Mouse (Mus musculus) MEL (cell line): ENCODE results near the gene Ctsf. TPM values are rescaled to one million over a fixed set of nuclear protein-coding genes. Genes with fewer than 3 reads are reported as not detected.

Experiments
- DNase-seq: peaks from one replicate; pipeline ENCODE4 v3.0.0; 2011; ENCODE audit warnings: low read depth, low spot score
- H3K27ac ChIP-seq: 2 replicates; pipeline ENCODE4 v1.5.1; 2012; ENCODE audit warnings: low read depth, mild to moderate bottlenecking, control low read depth, low read length, moderate library complexity; ENCODE audit not compliant: control insufficient read depth
- H3K27me3 ChIP-seq, 2 experiments: fragments of 150-350 bp in 1 of 2; sonication (generic) in 1 of 2; 2 replicates each; pipeline ENCODE4 v1.6.1; 2012; ENCODE audit warnings: low read length in 2 of 2, mild to moderate bottlenecking in 2 of 2, improper control_type of control experiment in 1 of 2, moderate library complexity in 1 of 2; ENCODE audit not compliant: insufficient read depth in 2 of 2, control insufficient read depth in 1 of 2
- H3K36me3 ChIP-seq, 2 experiments: 2 replicates each; pipeline ENCODE4 v1.6.1; 2012 to 2014; ENCODE audit warnings: low read length in 2 of 2, improper control_type of control experiment in 1 of 2, inconsistent platforms in 1 of 2, mild to moderate bottlenecking in 1 of 2; ENCODE audit not compliant: insufficient read depth in 2 of 2, control insufficient read depth in 1 of 2
- H3K4me1 ChIP-seq, 2 experiments: fragments of 150-350 bp in 1 of 2; sonication (generic) in 1 of 2; 2 replicates each; pipeline ENCODE4 v1.6.1; 2012; ENCODE audit warnings: low read length in 2 of 2, improper control_type of control experiment in 1 of 2, mild to moderate bottlenecking in 1 of 2; ENCODE audit not compliant: insufficient read depth in 2 of 2, control insufficient read depth in 1 of 2
- H3K4me3 ChIP-seq, 2 experiments: fragments of 150-350 bp in 1 of 2; sonication (generic) in 1 of 2; 2 replicates each; pipeline ENCODE4 v1.5.1; 2012; ENCODE audit warnings: low read depth in 2 of 2, low read length in 2 of 2, mild to moderate bottlenecking in 2 of 2, moderate library complexity in 2 of 2, control low read depth in 1 of 2, improper control_type of control experiment in 1 of 2; ENCODE audit not compliant: control insufficient read depth in 1 of 2, insufficient read depth in 1 of 2
- H3K79me2 ChIP-seq: 2 replicates; pipeline ENCODE4 v1.6.1; 2012; ENCODE audit warnings: mild to moderate bottlenecking, low read length, moderate library complexity; ENCODE audit not compliant: control insufficient read depth, poor library complexity, insufficient read depth
- H3K9ac ChIP-seq: 2 replicates; pipeline ENCODE4 v1.6.1; 2012; ENCODE audit warnings: low read depth, mild to moderate bottlenecking, control low read depth, low read length, moderate library complexity; ENCODE audit not compliant: control insufficient read depth, poor library complexity, severe bottlenecking
- H3K9me3 ChIP-seq: fragments of 150-350 bp; sonication (generic); replicated peaks from 2 replicates; pipeline ENCODE4 v1.6.1; 2012; ENCODE audit warnings: mild to moderate bottlenecking, low read length, improper control_type of control experiment, moderate library complexity; ENCODE audit not compliant: insufficient read depth
- BHLHE40 ChIP-seq: IDR thresholded peaks from 2 replicates; pipeline ENCODE4 v1.6.1; 2012; ENCODE audit warnings: low read depth, mild to moderate bottlenecking, inconsistent platforms, low read length, improper control_type of control experiment, borderline replicate concordance
- CTCF ChIP-seq, 3 experiments: IDR thresholded peaks in 2 of 3; conservative IDR thresholded peaks in 1 of 3; 2 replicates each; pipeline ENCODE4 v1.5.1; 2011 to 2012; ENCODE audit warnings: low read length in 3 of 3, low read depth in 2 of 3, mild to moderate bottlenecking in 2 of 3, improper control_type of control experiment in 1 of 3, inconsistent platforms in 1 of 3, mixed read lengths in 1 of 3, moderate library complexity in 1 of 3; ENCODE audit not compliant: control insufficient read depth in 1 of 3, insufficient read depth in 1 of 3, poor library complexity in 1 of 3, severe bottlenecking in 1 of 3
- E2F4 ChIP-seq: IDR thresholded peaks from 2 replicates; pipeline ENCODE4 v1.6.1; 2011; ENCODE audit warnings: low read depth, low read length, improper control_type of control experiment, borderline replicate concordance
- ELF1 ChIP-seq: IDR thresholded peaks from 2 replicates; pipeline ENCODE4 v1.6.1; 2014; ENCODE audit warnings: low read depth, mild to moderate bottlenecking, inconsistent platforms, low read length, improper control_type of control experiment, moderate library complexity
- ETS1 ChIP-seq: IDR thresholded peaks from 2 replicates; pipeline ENCODE4 v1.6.1; 2012; ENCODE audit warnings: low read depth, mild to moderate bottlenecking, inconsistent platforms, low read length, improper control_type of control experiment, moderate library complexity
- GATA1 ChIP-seq: IDR thresholded peaks from 2 replicates; pipeline ENCODE4 v1.6.1; 2011; ENCODE audit warnings: low read depth, low read length, improper control_type of control experiment
- POLR2AphosphoS2 ChIP-seq: IDR thresholded peaks from 2 replicates; pipeline ENCODE4 v1.6.1; 2011; ENCODE audit warnings: low read length, improper control_type of control experiment
- SMC3 ChIP-seq: IDR thresholded peaks from 2 replicates; pipeline ENCODE4 v1.6.1; 2011; ENCODE audit warnings: low read depth, low read length, improper control_type of control experiment
- UBTF ChIP-seq: IDR thresholded peaks from 2 replicates; pipeline ENCODE4 v1.6.1; 2012; ENCODE audit warnings: low read depth, mild to moderate bottlenecking, inconsistent platforms, low read length, improper control_type of control experiment, moderate library complexity, borderline replicate concordance; ENCODE audit not compliant: insufficient read depth
- USF1 ChIP-seq: IDR thresholded peaks from 2 replicates; pipeline ENCODE4 v1.6.1; 2014; ENCODE audit warnings: low read depth, mild to moderate bottlenecking, inconsistent platforms, low read length, improper control_type of control experiment, moderate library complexity
- ZKSCAN1 ChIP-seq: IDR thresholded peaks from 2 replicates; pipeline ENCODE4 v1.6.1; 2012; ENCODE audit warnings: low read depth, mild to moderate bottlenecking, inconsistent platforms, low read length, improper control_type of control experiment, moderate library complexity
- ZMIZ1 ChIP-seq: IDR thresholded peaks from 2 replicates; pipeline ENCODE4 v1.6.1; 2012; ENCODE audit warnings: low read depth, mild to moderate bottlenecking, inconsistent platforms, low read length, improper control_type of control experiment, moderate library complexity
- ZNF384 ChIP-seq: IDR thresholded peaks from 2 replicates; pipeline ENCODE4 v1.6.1; 2012; ENCODE audit warnings: low read depth, mild to moderate bottlenecking, inconsistent platforms, low read length, improper control_type of control experiment
- polyA plus RNA-seq, 2 experiments: library from polyadenylated mRNA; stranded (reverse) in 1 of 2; unstranded in 1 of 2; fragments of >175 nt in 1 of 2; fragments of >200 nt in 1 of 2; gene quantifications; 2 replicates each; pipeline versions ENCODE4 v1.2.1 to v1.2.4; 2012; ENCODE audit warnings: low replicate concordance in 2 of 2, low read depth in 1 of 2; ENCODE audit not compliant: insufficient read length in 2 of 2, insufficient read depth in 1 of 2, missing spikeins in 1 of 2
- total RNA-seq: library from RNA; depleted of rRNA; stranded (reverse); fragments of 300-350 nt; gene quantifications from 2 replicates; pipeline ENCODE4 v1.2.3, GENCODE M21; 2012

Gene Ctsf
- total and polyA plus RNA-seq, 3 experiments: not detected

DNA sequence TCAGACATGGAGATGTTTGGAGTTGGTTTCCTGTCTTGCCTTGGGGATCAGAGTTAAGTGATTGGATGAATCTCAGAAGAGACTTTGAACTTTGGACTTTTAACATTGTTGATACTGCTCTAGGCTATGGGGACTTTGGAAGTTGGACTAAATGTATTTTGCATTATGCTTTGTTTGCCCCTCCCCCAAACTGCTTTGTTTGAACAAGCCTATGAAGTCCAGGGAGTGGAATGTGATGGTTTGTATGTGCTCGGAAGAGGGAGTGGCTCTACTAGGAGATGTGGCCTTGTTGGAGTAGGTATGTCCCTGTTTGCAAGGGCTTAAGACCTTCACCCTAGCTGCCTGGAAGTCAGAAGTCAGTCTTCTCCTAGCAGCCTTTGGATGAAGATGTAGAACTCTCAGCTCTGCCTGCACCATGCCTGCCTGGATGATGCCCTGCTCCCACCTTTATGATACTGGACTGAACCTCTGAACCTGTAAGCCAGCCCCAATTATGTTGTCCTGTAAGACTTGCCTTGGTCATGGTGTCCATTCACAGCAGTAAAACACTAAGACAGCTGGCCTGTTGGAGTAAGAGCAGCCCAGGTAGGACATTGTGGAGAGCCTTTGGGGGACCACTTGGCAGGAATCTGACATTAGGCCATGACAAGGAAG is 37.6 kb upstream of the Ctsf start:
- Histone ChIP-seq H3K4me1 (no peaks in the 10 kb centered on the region; a peak in 2 of 4 replicates), H3K27ac (no peak overlapping the region)
- TF ChIP-seq UBTF (no peak), POLR2AphosphoS2 (no peak), GATA1 (no peak), USF1 (no peak), ZKSCAN1 (no peak), E2F4 (no peak), ZMIZ1 (no peak), BHLHE40 (no peak), CTCF (IDR thresholded peaks at IDR 0.05 in 2 of 3, conservative IDR thresholded peaks at IDR 0.05 in 1 of 3; ENCODE audit: control insufficient read depth in 1 of 3, insufficient read depth in 1 of 3, low read depth in 2 of 3, low read length in 3 of 3, poor library complexity in 1 of 3, severe bottlenecking in 1 of 3) (no peak)

DNA sequence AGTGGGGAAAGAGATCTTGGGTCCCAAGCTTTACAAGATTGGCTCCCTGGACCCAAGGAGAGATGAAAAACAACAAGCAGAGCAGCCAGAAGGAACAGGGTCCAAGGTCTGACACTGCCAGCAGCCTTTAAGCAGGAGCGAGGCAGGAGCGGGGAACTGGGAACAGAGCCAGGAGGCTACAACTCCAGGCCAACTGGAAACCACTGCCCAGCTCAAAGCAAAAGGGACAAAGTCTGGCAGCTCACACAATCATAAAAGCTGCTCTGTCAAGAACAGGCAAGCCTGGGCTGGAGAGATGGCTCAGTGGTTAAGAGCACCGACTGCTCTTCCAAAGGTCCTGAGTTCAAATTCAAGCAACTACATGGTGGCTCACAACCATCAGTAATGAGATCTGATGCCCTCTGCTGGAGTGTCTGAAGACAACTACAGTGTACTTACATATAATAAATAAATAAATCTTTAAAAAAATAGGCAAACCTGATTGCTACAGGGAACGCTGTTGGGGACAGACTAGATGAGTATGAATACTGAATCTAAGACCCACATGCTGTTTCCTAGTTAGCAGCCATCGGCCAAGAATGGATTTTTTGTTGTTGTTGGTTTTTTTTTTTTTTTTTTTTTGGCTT is 34.1 kb upstream of the Ctsf start:
- Histone ChIP-seq H3K36me3 (peaks cover 0 to 2% of the 10 kb centered on the region in 2 experiments; a peak in 1 of 4 replicates), H3K27me3 (peaks cover 3 to 5% of the 10 kb centered on the region in 2 experiments), H3K79me2 (no peaks in the 10 kb centered on the region), H3K9me3 (no peaks in the 10 kb centered on the region), H3K9ac (no peak overlapping the region), H3K4me1 (no peaks in the 10 kb centered on the region), H3K27ac (no peak overlapping the region), H3K4me3 (no peak overlapping the region)
- DNase-seq: no peak
- 0 out of 2 replicates have a peak, but pooled peaks have one; percentile 16 for TF ChIP-seq ZNF384
- no peak for TF ChIP-seq ETS1
- TF ChIP-seq ELF1: no peak
- TF ChIP-seq SMC3: 0 out of 2 replicates have a peak, but pooled peaks have one; percentile 14

More for the DNA sequence above, 37.6 kb upstream of the Ctsf start:
- Histone ChIP-seq H3K36me3 (peaks cover 0 to 1% of the 10 kb centered on the region in 2 experiments; a peak in 2 of 4 replicates), H3K79me2 (peaks cover 1% of the 10 kb centered on the region), H3K4me3 (no peak overlapping the region), H3K9me3 (no peaks in the 10 kb centered on the region), H3K27me3 (peaks cover 3 to 5% of the 10 kb centered on the region in 2 experiments), H3K9ac (no peak overlapping the region)
- no peak for DNase-seq
